Mouse (Mus musculus): ENCODE data around the gene Crnkl1. TPM values are rescaled to one million over a fixed set of nuclear protein-coding genes. Genes with fewer than 3 reads are reported as not detected.

Gene Crnkl1
- polyA plus RNA-seq, 1 experiment from 2014 or later = 23.5 TPM

DNA sequence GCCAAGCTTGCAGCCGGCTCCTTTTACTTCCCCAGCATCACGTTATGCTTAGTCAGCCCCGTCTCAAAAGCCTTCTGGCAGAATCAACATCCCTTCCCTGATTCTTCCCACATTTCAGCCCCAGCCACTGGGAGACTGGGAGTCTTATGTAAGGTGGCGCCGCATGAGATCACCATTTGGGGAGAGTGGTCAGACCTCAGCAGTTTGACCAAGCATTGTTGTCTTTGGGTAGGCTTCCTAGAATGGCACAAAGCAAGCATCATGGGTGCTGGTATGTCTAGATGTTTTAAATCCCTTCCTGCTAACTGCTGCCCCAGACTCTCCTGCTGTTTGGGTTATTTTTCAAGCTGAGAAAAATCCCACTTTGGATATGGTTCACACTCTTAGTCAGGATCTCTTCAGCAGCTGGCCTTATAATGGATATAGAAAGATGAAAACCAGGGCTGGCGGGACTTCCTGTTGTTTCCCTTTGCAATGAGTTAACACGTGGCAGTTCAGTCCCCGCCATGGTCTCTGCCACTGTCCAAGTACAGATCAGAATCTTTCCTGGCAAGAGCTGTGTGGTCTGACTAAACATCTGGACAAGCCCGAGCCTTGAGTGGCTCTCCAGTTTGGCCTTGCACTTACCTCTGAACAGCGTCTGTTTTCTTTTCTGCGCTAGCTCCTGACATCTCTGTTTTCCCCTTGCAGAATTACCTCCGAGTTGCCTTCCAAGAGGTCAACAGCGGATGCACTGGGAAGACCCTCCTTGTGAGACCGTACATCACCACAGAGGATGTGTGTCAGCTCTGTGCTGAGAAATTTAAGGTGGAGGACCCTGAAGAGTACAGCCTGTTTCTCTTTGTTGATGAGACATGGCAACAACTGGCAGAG, 49.7 kb downstream of the Crnkl1 start:
- no peak for ATAC-seq (replicated peaks; ENCODE audit: insufficient number of reproducible peaks, low FRiP score, low TSS enrichment)
- Histone ChIP-seq H3K9me3 (replicated peaks; ENCODE audit: control insufficient read depth, low read length) (no peaks in the 10 kb centered on the region), H3K4me3 (ENCODE audit: low read depth, low read length) (no peak overlapping the region), H3K27ac (ENCODE audit: low read depth, low read length) (peak overlapping the region; percentile 81), H3K36me3 (ENCODE audit: control insufficient read depth, insufficient read depth, low read length) (peaks cover 9% of the 10 kb centered on the region; the same call in 1 of the 2 replicates), H3K27me3 (ENCODE audit: control insufficient read depth, insufficient read depth, low read length) (no peaks in the 10 kb centered on the region), H3K9ac (ENCODE audit: low read depth, low read length) (no peak overlapping the region), H3K4me2 (no peak overlapping the region), H3K4me1 (ENCODE audit: control insufficient read depth, insufficient read depth, low read length) (peaks cover 36% of the 10 kb centered on the region)
- 49% methylated on average over 14 of the region's 14 CpGs for WGBS (ENCODE audit: insufficient replicate concordance)

DNA sequence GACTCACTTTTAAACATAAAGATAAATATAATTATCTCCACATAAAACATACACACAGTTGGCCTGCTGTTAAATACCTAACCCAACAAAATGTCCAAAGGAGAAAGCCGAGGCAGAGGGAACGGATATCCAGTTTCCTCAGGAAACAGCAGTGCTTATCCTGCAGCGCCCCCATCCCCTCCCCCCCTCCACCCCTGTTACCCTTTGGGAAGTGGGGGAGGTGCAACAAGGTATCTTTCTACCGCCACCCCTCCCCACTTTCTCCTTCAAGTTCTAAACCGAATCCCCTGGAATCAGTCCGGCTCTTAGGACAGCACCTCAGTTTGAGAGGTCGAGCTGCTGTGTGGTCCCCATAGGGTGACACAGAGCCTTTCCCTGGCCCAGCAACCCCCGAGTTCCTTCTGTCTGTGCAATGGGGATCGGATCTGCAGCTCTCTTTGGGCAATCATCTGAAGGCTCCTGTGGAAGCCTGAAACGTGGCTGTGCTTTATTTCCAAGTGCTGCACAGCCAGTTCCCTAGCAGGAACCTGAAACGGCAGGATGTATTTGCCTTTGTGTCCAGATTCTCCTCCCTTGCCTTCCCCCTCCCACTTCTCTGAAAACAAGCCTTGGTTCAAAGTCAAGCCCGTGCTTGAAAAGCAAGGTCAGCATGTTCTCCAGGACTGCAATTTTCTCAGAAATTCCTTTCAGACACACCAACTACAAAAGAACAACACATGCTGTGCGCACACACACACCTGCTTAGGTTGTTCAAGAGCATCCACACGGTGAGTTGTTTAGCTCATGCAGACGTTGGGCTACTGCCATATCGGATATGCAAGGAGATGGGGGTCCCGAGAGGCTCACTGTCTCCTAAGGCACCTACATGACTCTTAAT, 50.5 kb downstream of the Crnkl1 start:
- WGBS (ENCODE audit: insufficient replicate concordance) = 23% methylated on average over 17 of the region's 17 CpGs

DNA sequence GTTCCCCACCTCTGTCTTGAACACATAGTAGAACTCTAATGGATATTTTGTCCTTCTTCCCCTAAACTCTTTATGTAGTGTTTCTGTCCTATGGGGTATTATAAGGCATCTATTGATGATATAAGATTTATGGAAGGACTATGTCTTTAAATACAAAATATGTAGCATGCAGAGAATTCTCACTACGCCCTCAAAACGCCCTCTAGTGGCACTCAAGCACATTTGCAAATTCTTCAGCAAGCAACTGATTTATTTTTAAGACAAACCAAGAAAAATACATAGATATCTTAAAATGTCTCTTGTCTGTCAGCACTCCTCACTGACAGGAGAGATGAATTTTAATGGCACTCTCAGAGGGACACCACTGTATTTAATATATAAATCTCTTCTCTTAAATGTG, 52.4 kb downstream of the Crnkl1 start:
- Histone ChIP-seq H3K27ac (ENCODE audit: low read depth, low read length) (no peak overlapping the region), H3K9me3 (replicated peaks; ENCODE audit: control insufficient read depth, low read length) (no peaks in the 10 kb centered on the region), H3K36me3 (ENCODE audit: control insufficient read depth, insufficient read depth, low read length) (peaks cover 19% of the 10 kb centered on the region), H3K4me1 (ENCODE audit: control insufficient read depth, insufficient read depth, low read length) (peaks cover 17% of the 10 kb centered on the region), H3K9ac (ENCODE audit: low read depth, low read length) (no peak overlapping the region), H3K27me3 (ENCODE audit: control insufficient read depth, insufficient read depth, low read length) (no peaks in the 10 kb centered on the region), H3K4me2 (no peak overlapping the region), H3K4me3 (ENCODE audit: low read depth, low read length) (no peak overlapping the region)
- 24% methylated on average over 2 of the region's 2 CpGs for WGBS (ENCODE audit: insufficient replicate concordance)
- ATAC-seq (replicated peaks; ENCODE audit: insufficient number of reproducible peaks, low FRiP score, low TSS enrichment) = no peak

More for the DNA sequence above, 50.5 kb downstream of the Crnkl1 start:
- Histone ChIP-seq H3K9ac (ENCODE audit: low read depth, low read length) (no peak overlapping the region), H3K27ac (ENCODE audit: low read depth, low read length) (peak overlapping the region; percentile 81), H3K36me3 (ENCODE audit: control insufficient read depth, insufficient read depth, low read length) (peaks cover 11% of the 10 kb centered on the region), H3K4me1 (ENCODE audit: control insufficient read depth, insufficient read depth, low read length) (peaks cover 32% of the 10 kb centered on the region), H3K4me3 (ENCODE audit: low read depth, low read length) (no peak overlapping the region), H3K4me2 (no peak overlapping the region), H3K27me3 (ENCODE audit: control insufficient read depth, insufficient read depth, low read length) (no peaks in the 10 kb centered on the region), H3K9me3 (replicated peaks; ENCODE audit: control insufficient read depth, low read length) (no peaks in the 10 kb centered on the region)
- 0 out of 2 replicates have a peak, but pooled peaks have one; percentile 27 for ATAC-seq (replicated peaks; ENCODE audit: insufficient number of reproducible peaks, low FRiP score, low TSS enrichment)

DNA sequence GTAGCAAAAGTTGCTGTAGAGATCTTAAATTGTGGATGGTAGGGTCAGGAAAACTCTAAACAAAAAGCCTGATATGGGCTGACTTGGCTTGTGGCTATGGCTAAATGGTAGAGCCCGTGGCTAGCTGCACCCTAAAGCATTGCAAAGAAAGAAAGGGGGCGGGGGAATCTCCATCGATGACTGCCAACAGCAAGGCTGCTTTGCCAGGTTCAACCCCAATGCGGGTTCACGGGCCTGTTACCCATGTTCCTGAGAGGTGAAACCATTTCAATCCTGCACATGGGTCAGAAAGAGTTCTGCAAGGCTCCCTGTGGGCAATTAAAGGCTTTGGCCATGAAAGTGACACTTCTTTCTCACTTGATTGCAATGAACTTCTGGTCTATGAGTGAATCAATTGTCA, 52.9 kb downstream of the Crnkl1 start:
- Histone ChIP-seq H3K4me3 (ENCODE audit: low read depth, low read length) (no peak overlapping the region), H3K4me2 (no peak overlapping the region), H3K27ac (ENCODE audit: low read depth, low read length) (0 out of 2 replicates have a peak overlapping the region, but pooled peaks have one; percentile 10), H3K4me1 (ENCODE audit: control insufficient read depth, insufficient read depth, low read length) (peaks cover 15% of the 10 kb centered on the region), H3K9me3 (replicated peaks; ENCODE audit: control insufficient read depth, low read length) (no peaks in the 10 kb centered on the region), H3K36me3 (ENCODE audit: control insufficient read depth, insufficient read depth, low read length) (peaks cover 19% of the 10 kb centered on the region), H3K27me3 (ENCODE audit: control insufficient read depth, insufficient read depth, low read length) (no peaks in the 10 kb centered on the region), H3K9ac (ENCODE audit: low read depth, low read length) (no peak overlapping the region)
- no peak for ATAC-seq (replicated peaks; ENCODE audit: insufficient number of reproducible peaks, low FRiP score, low TSS enrichment)
- WGBS (ENCODE audit: insufficient replicate concordance) = 89% methylated on average over 5 of the region's 5 CpGs

DNA sequence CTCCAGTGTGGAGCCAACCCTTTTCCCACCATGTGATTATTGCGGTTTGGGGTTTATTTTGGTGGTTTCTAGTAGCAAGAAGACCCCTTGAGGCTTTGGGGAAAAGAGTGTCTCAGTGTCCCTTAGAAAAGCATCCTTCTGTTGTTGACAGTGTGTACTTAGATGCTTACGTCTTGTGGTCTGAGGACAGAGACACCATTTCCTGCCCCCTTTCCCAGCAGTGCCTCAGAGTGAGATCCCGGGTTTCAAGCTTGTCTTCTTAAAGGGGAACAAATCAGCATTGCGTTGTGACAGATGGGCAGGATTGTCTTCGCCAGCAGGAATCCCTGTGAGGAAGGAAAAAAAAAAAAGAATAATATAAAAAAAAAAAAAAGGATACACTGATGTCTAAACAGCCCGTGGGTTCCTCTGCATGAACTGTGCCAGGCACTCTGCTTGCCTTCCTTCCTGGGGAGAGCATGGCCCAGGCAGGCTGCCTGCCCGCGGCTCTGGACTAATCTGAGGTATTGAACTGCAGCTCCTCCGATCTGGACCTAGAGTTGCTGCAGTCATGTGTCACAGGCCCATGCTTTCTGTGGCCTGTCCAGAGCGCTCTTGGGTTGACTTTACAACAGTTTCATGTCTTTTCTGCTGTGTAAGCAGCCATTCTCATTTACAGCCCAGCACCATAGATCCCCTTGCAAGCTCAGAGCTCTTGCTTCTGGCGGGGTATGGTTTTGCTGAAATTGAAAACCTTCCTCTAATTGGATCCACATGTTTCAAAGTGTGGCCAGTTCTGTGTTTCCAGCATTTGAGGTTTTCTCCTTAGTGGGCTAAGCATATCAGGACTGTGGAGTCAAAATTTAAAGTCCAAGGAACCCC, 53.7 kb downstream of the Crnkl1 start:
- peaks cover 15% of the 10 kb centered on the region for H3K4me1 ChIP-seq (ENCODE audit: control insufficient read depth, insufficient read depth, low read length)
- 62% methylated on average over 11 of the region's 11 CpGs for WGBS (ENCODE audit: insufficient replicate concordance)

DNA sequence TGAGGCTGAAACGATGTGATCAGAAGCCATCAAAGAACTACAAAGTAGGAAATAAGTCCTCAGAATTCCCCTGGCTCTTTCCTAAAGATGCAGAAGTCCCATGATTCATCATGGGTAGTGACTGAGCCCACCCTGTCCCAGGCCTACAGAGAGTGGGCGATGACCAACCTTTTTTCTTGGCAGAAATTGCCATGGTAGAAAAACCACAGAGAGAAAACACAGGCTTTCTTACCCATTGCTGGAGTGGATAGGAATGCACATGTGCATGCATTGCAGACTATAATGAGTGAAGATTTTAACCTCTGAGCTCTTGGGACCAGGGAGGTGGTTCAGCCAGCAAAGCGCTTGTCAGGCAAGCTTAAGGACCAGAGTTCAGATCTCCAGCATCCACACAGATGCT, 57.6 kb downstream of the Crnkl1 start:
- ATAC-seq (replicated peaks; ENCODE audit: insufficient number of reproducible peaks, low FRiP score, low TSS enrichment) = no peak
- H3K4me1 ChIP-seq (ENCODE audit: control insufficient read depth, insufficient read depth, low read length) = no peaks in the 10 kb centered on the region
- H3K27me3 ChIP-seq (ENCODE audit: control insufficient read depth, insufficient read depth, low read length) = no peaks in the 10 kb centered on the region
- no peak overlapping the region for H3K4me2 ChIP-seq
- peaks cover 21% of the 10 kb centered on the region for H3K36me3 ChIP-seq (ENCODE audit: control insufficient read depth, insufficient read depth, low read length)
- no peak overlapping the region for H3K27ac ChIP-seq (ENCODE audit: low read depth, low read length)
- no peaks in the 10 kb centered on the region for H3K9me3 ChIP-seq (replicated peaks; ENCODE audit: control insufficient read depth, low read length)
- no peak overlapping the region for H3K9ac ChIP-seq (ENCODE audit: low read depth, low read length)
- H3K4me3 ChIP-seq (ENCODE audit: low read depth, low read length) = no peak overlapping the region
- WGBS (ENCODE audit: insufficient replicate concordance) = 85% methylated on average over 3 of the region's 3 CpGs

More for the DNA sequence above, 53.7 kb downstream of the Crnkl1 start:
- H3K36me3 ChIP-seq (ENCODE audit: control insufficient read depth, insufficient read depth, low read length) = peaks cover 24% of the 10 kb centered on the region
- no peak overlapping the region for H3K4me3 ChIP-seq (ENCODE audit: low read depth, low read length)
- H3K9me3 ChIP-seq (replicated peaks; ENCODE audit: control insufficient read depth, low read length) = no peaks in the 10 kb centered on the region
- no peak overlapping the region for H3K27ac ChIP-seq (ENCODE audit: low read depth, low read length)
- no peak overlapping the region for H3K9ac ChIP-seq (ENCODE audit: low read depth, low read length)
- H3K27me3 ChIP-seq (ENCODE audit: control insufficient read depth, insufficient read depth, low read length) = no peaks in the 10 kb centered on the region
- H3K4me2 ChIP-seq = no peak overlapping the region
- ATAC-seq (replicated peaks; ENCODE audit: insufficient number of reproducible peaks, low FRiP score, low TSS enrichment) = no peak

DNA sequence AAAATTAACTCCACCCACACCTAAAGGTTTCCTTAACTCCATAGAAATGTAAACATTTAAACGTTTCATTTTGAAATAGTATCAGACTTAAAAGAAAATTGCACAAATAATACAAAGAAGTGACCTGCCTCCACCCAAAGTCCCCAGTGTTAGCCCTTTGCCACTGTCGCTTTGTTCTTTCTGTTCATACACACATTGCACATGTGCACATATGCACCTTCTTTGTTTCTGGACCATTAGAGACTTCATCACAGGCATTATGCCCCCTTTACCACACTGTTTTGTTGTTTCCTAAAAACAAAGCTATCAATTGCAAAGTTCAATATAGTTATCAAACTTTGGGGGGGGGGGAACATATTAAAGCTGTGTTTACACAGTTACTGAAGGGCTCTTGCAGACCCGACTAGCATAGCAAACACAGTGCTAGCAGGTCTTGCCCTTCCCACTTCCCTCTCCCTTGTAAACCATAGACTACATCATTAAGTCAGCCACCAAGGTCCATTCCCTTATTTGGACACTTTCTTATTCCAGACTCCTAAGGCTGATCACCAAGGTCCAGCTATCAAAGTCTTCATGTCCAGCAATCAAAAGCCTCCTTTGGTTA, 59.8 kb downstream of the Crnkl1 start:
- H3K4me2 ChIP-seq = no peak overlapping the region
- peaks cover 13% of the 10 kb centered on the region; the same call in 1 of the 2 replicates for H3K36me3 ChIP-seq (ENCODE audit: control insufficient read depth, insufficient read depth, low read length)
- no peak overlapping the region for H3K4me3 ChIP-seq (ENCODE audit: low read depth, low read length)
- no peaks in the 10 kb centered on the region for H3K27me3 ChIP-seq (ENCODE audit: control insufficient read depth, insufficient read depth, low read length)
- WGBS (ENCODE audit: insufficient replicate concordance) = 62% methylated on average over 3 of the region's 3 CpGs
- H3K4me1 ChIP-seq (ENCODE audit: control insufficient read depth, insufficient read depth, low read length) = no peaks in the 10 kb centered on the region
- ATAC-seq (replicated peaks; ENCODE audit: insufficient number of reproducible peaks, low FRiP score, low TSS enrichment) = no peak
- no peak overlapping the region for H3K9ac ChIP-seq (ENCODE audit: low read depth, low read length)
- no peaks in the 10 kb centered on the region for H3K9me3 ChIP-seq (replicated peaks; ENCODE audit: control insufficient read depth, low read length)
- H3K27ac ChIP-seq (ENCODE audit: low read depth, low read length) = no peak overlapping the region
